Mouse (Mus musculus) stomach, postnatal 0 days (tissue): ENCODE measurements at regions not wholly inside any gene's neighbourhood (a gene's known extent, or its start where the extent isn't known, plus 50 kb on each side); places are given as distances from the start of the nearest gene placed in this dataset.

Experiments
- ATAC-seq: fragments of 200-750 bp; cut with Nextera tagmentation; 2 replicates; pipeline ENCODE4 v1.8.0; 2017; ENCODE audit not compliant: low FRiP score, low TSS enrichment
- DNase-seq: peaks from one replicate; pipeline ENCODE4 v3.0.0-alpha.2; 2016; ENCODE audit warnings: low spot score
- H3K27ac ChIP-seq: fragments of 300-500 bp; sonication (generic); replicated peaks from 2 replicates; pipeline ENCODE4 v1.5.1; 2014; ENCODE audit warnings: mild to moderate bottlenecking, control low read depth
- H3K27me3 ChIP-seq: fragments of 300-500 bp; sonication (generic); 2 replicates; pipeline ENCODE4 v1.6.1; 2014; ENCODE audit warnings: low read length; ENCODE audit not compliant: control insufficient read depth, insufficient read depth
- H3K36me3 ChIP-seq: fragments of 300-500 bp; sonication (generic); 2 replicates; pipeline ENCODE4 v1.6.1; 2014; ENCODE audit warnings: low read length, mixed read lengths; ENCODE audit not compliant: control insufficient read depth, insufficient read depth
- H3K4me1 ChIP-seq: fragments of 300-500 bp; sonication (generic); replicated peaks from 2 replicates; pipeline ENCODE4 v1.6.1; 2014; ENCODE audit warnings: antibody characterized with exemption; ENCODE audit not compliant: control insufficient read depth, insufficient read depth
- H3K4me2 ChIP-seq: fragments of 300-500 bp; sonication (generic); replicated peaks from 2 replicates; pipeline ENCODE4 v1.6.1; 2014; ENCODE audit warnings: low read depth, mild to moderate bottlenecking, control low read depth, moderate library complexity
- H3K4me3 ChIP-seq: fragments of 300-500 bp; sonication (generic); 2 replicates; pipeline ENCODE4 v1.5.1; 2014; ENCODE audit warnings: low read depth, low read length, control low read depth
- H3K9ac ChIP-seq: fragments of 300-500 bp; sonication (generic); 2 replicates; pipeline ENCODE4 v1.6.1; 2014; ENCODE audit warnings: mild to moderate bottlenecking, low read length, control low read depth, mixed read lengths
- H3K9me3 ChIP-seq: fragments of 300-500 bp; sonication (generic); 2 replicates; pipeline ENCODE4 v1.6.1; 2016; ENCODE audit warnings: low read length; ENCODE audit not compliant: control insufficient read depth
- CTCF ChIP-seq: IDR thresholded peaks from 2 replicates; pipeline ENCODE4 v1.5.1; 2016; ENCODE audit warnings: antibody characterized with exemption, low read depth, mild to moderate bottlenecking, moderate library complexity
- EP300 ChIP-seq: optimal IDR thresholded peaks from 2 replicates; pipeline ENCODE3; 2016; ENCODE audit warnings: antibody characterized with exemption
- WGBS: fragments of 180-500 bp; shearing (Covaris S2); extraction: QIAGEN DNeasy Blood & Tissue Kit; methylation state at CpG from one replicate; pipeline ENCODE4 v1.1.7; 2014; 5-methylcytosine and 5-hydroxymethylcytosine counted together

DNA sequence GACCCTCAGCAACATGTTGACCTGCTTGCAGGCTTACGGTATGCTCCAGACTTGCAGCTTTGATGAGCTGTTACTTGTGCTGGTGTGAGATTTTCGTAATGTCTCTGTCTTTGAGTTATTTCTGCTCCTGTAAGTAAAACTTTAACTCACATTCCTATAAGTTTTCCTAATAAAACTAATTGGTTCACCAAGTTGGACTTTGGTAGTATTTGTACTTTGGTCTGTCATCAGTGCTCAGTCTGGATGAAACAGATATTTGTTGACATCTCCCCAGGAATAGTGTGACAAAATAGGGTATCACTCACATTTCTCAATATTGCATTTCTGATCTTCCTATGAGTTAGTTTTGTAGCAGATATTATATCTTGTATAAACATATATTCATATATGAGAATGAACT, 313.3 kb downstream of the Zfp619 start:
- no peak overlapping the region for H3K9ac ChIP-seq
- 80% methylated on average over 2 of the region's 2 CpGs for WGBS
- H3K4me2 ChIP-seq, result no peak overlapping the region
- no peaks in the 10 kb centered on the region for H3K4me1 ChIP-seq
- TF ChIP-seq CTCF, result no peak
- TF ChIP-seq EP300, result no peak
- no peak overlapping the region for H3K4me3 ChIP-seq
- H3K9me3 ChIP-seq, result no peaks in the 10 kb centered on the region
- no peak overlapping the region for H3K27ac ChIP-seq
- H3K27me3 ChIP-seq, result no peaks in the 10 kb centered on the region
- H3K36me3 ChIP-seq, result no peaks in the 10 kb centered on the region
- DNase-seq, result no peak
- no peak for ATAC-seq

DNA sequence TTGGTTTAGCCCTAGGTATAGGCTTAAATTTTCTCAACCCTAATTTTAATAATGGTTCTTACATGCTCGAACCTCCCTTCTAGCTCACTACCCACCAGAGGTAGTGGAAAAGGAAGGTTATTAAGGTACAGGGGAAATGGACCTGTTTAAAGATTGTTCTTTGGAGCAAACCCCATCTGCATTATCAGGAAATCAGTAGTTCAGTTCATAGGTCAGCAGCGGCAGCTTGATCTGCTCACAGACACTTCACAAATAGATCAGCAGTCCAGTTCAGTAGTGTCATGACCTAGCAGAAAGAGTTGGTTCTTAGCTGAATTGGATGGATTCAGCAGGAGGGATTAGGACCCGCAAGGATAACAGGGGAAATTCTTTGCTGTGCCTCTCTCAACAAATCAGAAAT, 324.4 kb downstream of the Zfp619 start:
- Histone ChIP-seq H3K27ac (no peak overlapping the region), H3K4me2 (no peak overlapping the region), H3K9ac (no peak overlapping the region), H3K4me1 (no peaks in the 10 kb centered on the region), H3K36me3 (no peaks in the 10 kb centered on the region), H3K4me3 (no peak overlapping the region), H3K9me3 (no peaks in the 10 kb centered on the region), H3K27me3 (no peaks in the 10 kb centered on the region)
- no peak for ATAC-seq
- no peak for DNase-seq
- no peak for TF ChIP-seq CTCF
- TF ChIP-seq EP300, result no peak
- 74% methylated on average over 3 of the region's 3 CpGs for WGBS

DNA sequence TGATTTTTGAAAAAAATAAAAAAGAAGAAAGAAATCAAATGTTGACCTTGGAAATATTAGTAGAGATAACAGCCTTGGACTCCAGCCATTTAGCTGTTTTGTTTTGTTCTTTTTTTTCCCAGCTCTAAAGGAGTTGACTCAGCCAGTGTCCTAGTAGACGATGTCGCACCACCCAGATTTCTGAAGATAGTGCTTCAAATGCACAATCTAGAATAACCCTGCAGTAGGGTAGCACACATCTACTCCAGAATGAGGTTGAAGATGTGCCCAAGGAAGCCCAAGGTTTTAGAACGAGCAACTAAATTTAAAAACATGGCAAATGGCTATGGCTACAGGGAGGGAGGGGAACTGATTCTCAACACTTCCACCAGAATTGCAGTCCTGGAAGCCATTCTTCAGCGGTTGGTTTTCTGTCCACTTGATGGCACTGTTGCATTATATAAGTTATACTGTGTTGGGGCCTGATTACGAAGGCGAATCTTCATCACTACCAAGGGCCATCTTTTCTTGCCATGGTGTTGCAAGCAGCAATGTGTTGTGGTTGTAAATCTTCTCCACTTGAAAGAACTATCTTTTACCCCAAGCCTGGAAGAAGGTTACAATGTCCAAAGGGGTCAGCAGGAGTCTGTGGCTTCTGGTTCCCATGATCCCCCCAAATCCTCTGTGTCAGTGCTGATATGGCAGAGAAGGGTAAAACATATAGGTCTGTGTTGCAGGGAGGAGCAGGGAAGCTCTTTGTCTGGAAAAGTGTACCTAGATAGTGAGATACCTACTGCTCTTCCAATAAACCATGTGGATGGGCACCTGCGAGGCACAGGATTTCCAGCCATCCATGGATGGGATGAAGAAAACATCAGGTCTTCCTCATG, 330.6 kb downstream of the Zfp619 start:
- Histone ChIP-seq H3K36me3 (no peaks in the 10 kb centered on the region), H3K27ac (no peak overlapping the region), H3K4me3 (no peak overlapping the region), H3K27me3 (no peaks in the 10 kb centered on the region), H3K4me1 (no peaks in the 10 kb centered on the region), H3K9ac (no peak overlapping the region), H3K9me3 (no peaks in the 10 kb centered on the region), H3K4me2 (no peak overlapping the region)
- no peak for ATAC-seq
- no peak for TF ChIP-seq EP300
- TF ChIP-seq CTCF, result peak; percentile 71
- no peak for DNase-seq
- 41% methylated on average over 7 of the region's 7 CpGs for WGBS

DNA sequence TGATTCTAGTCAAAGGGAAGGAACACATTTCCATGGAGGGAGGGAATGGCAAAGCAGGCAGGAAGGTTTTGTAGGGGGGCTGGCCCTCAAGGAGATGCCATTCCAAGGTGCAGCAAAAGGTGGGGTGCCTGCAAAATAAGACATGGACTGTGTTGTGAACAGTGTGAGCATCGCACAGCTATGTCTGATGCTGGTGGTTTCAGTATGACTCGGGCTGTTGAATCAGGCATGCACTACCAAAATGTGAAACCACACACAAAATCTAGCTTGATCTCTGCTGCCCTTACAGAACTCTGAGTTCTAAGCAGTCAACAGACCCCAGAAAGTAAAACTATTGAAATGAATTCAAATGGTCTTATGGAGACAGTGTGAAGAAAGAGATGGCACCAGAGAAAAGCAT, 339.7 kb downstream of the Zfp619 start:
- ATAC-seq, result no peak
- Histone ChIP-seq H3K9me3 (no peaks in the 10 kb centered on the region), H3K36me3 (no peaks in the 10 kb centered on the region), H3K4me3 (no peak overlapping the region), H3K27me3 (no peaks in the 10 kb centered on the region), H3K9ac (no peak overlapping the region), H3K4me2 (no peak overlapping the region), H3K4me1 (no peaks in the 10 kb centered on the region), H3K27ac (no peak overlapping the region)
- WGBS, result 93% methylated on average over 2 of the region's 2 CpGs
- DNase-seq, result no peak
- no peak for TF ChIP-seq CTCF

DNA sequence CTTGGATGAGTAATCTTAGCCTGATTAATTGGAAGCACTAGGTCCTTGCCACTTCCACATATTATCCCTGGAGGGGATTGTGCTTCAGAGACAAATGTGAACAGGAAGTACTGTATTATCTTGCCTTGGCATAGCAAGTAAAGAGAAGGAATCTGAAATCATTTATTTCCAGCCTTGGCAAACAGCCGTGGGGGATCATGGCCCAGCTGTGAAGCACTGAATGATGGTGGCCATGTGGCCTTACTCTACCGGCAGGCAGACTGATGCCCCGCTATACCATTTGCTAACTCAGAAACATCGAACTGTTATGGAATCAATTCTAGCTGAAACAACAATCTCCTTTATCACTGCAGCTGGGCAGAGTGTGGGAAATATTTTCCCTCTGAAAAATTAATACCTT, 345.3 kb downstream of the Zfp619 start:
- no peak overlapping the region for H3K27ac ChIP-seq
- no peak overlapping the region for H3K9ac ChIP-seq
- ATAC-seq (no peak), DNase-seq (no peak)
- no peaks in the 10 kb centered on the region for H3K4me1 ChIP-seq
- no peak overlapping the region for H3K4me2 ChIP-seq
- H3K4me3 ChIP-seq, result no peak overlapping the region
- H3K27me3 ChIP-seq, result no peaks in the 10 kb centered on the region
- TF ChIP-seq EP300 (no peak), CTCF (no peak)
- 55% methylated on average over 4 of the region's 4 CpGs for WGBS
- H3K9me3 ChIP-seq, result no peaks in the 10 kb centered on the region
- H3K36me3 ChIP-seq, result no peaks in the 10 kb centered on the region

DNA sequence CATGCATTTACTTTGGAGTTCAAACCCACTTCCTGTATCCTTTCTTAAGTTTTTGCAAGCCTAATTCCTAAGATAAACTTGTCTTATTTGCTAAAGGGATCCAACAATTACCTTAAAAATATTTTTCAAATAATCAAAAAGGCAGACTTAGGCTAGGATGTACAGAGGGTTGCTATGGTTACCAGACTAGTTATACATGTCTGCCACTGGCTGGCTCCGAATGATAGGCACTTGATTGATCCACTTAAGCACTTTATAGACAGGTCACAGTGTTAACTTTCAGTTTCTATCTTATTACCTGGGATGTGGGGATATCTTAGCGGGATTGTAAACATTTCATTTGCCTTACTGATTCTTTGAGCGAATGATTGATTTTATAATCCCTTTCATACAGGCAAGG, 346.6 kb downstream of the Zfp619 start:
- Histone ChIP-seq H3K4me3 (no peak overlapping the region), H3K4me1 (no peaks in the 10 kb centered on the region), H3K9ac (no peak overlapping the region), H3K4me2 (no peak overlapping the region), H3K27ac (no peak overlapping the region), H3K36me3 (no peaks in the 10 kb centered on the region), H3K27me3 (no peaks in the 10 kb centered on the region), H3K9me3 (no peaks in the 10 kb centered on the region)
- ATAC-seq (no peak), DNase-seq (no peak)
- WGBS, result 62% methylated on average over 3 of the region's 3 CpGs
- TF ChIP-seq CTCF (no peak), EP300 (no peak)
